Mouse (Mus musculus) CD4-positive naive resting alpha-beta T cell, adult 76 days (primary cell): ENCODE results near the gene Tfpi2. TPM values are rescaled to one million over a fixed set of nuclear protein-coding genes. Genes with fewer than 3 reads are reported as not detected.

Source experiments
- total RNA-seq: library from RNA; stranded (reverse); gene quantifications from one replicate; pipeline ENCODE4 v1.2.4, GENCODE M21; 2023

Tfpi2 gene
- not detected for total RNA-seq

DNA sequence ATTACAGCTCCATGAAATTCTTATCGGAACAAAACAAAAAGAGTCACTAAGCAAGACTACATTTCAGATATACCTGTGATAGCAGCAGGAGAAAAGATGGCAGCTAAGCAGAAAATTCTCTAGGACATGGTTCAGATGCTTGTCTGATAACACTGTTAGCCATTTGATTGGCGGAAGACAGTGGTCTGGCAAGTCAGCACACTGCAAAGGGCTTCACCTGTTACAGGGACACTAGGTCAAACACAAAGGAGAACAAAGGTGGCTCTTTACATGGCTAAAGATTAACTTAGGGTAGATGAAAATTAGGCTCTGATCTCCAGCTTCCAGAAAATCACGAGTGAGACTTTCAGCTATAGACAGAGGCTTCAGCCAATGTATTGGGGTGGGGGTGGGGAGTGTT is at the start of gene Tfpi2:
Gene Tfpi2, minus strand, starts transcription at position 170 of the 400 bp plus-strand sequence.

DNA sequence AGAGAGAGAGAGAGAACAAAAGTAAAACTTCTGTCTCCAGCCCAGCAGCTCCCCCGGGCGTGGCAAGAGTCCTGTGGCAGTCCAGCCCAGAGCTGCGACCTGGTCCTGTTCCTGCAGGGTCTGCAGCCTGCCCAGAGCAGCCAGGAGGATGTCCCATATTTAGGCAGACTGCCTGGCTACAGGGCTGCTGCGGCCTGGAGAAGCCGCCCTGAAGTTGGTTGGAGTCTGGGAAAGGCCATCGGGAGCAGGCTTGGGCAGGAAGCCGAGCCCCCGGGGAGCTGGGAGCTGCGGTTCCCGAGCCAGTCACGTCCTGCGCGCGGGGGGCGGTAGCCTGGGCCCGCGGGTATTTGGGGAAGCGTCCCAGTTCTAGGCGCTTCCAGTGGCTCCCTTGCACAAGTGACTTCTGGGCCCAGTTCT is 15.2 kb upstream of the Tfpi2 start, which contains the start of gene Gng11:
Gene Gng11, plus strand, starts transcription at position 15 of the 417 bp plus-strand sequence.

GRCm38 (mm10) chr6:3993492-3993891 is 4.8 kb upstream of the Tfpi2 start, which contains the start of gene Gngt1:
Gngt1 (plus strand) TSS chr6:3993792.

Other genes starting within 250 kb of the Tfpi2 start
- not detected for gene Calcr, start 224.2 kb downstream of the Tfpi2 start, total RNA-seq
- not detected for gene Gngt1, start 4.9 kb upstream of the Tfpi2 start, total RNA-seq
- gene Gng11, start 15.0 kb upstream of the Tfpi2 start, total RNA-seq = 2.2 TPM
- 12.3 TPM for gene Bet1, start 98.1 kb upstream of the Tfpi2 start, total RNA-seq